Mouse (Mus musculus): ENCODE measurements around the gene Ank.
"Not testable (repeated sequence)": the region's sequence is repeated elsewhere in the genome, so short reads cannot be mapped to it uniquely, and the experiment has no call there.

The Ank gene

DNA sequence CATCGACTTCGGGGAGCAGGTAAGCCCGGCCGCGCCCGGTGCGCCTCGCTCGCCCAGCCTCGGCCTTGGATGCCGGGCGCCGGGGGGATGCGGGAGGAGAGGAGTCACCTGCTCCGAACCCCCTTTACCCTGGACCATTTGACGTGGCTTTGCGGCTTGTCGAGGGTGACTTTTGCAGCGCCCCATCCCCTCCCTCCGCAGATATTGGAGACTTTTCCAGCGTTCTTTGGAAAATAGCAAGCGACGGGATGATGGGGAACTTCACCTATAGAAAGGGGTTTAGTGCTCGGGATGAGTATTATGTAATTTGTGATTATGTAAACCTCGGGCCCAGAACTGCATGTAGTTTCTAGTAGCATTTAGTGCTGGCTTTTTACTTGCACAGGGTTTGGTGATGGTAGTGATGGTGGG, 609 bp downstream of the Ank start:
- no peak for DNase-seq (ENCODE audit: extremely low read depth, low read depth)

GRCm38 (mm10) chr15:27467641-27468040, 1.2 kb downstream of the Ank start:
- DNase-seq (ENCODE audit: extremely low read depth, low read depth), result no peak

DNA sequence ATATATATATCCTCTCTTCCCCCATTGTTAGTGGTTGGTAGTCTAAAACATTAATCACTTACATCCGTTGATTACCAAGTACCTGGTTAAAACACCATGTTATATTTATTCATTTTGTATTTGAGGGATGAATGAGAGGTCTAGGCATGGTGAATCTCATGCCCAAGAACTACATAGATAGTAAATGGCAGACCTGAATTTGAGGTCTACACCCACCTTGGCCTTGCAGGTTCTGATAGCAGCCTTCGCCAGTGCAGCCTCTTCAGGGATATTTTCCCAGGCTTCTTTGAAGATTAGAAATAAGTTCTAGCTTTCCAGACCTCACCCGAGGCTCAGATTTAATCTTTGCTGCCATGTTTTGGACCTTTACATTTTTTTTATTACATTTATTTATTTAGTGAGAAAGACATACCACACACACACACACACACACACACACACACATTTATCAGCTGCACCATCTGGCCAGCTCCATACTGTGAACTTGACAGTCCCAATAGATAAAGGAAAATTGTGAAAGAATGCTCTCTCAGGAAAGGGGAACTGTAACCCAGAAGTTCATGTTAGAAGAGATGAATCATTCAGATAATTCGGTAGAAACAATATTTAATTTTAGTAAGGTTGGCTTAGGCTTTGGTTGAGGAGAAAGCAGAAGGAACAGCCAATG, 2.5 kb downstream of the Ank start:
- DNase-seq (ENCODE audit: extremely low read depth, low read depth), result peak; percentile 77

GRCm38 (mm10) chr15:27470346-27470745, 3.9 kb downstream of the Ank start:
- not testable (repeated sequence) for DNase-seq (ENCODE audit: extremely low read depth, low read depth)

GRCm38 (mm10) chr15:27472315-27472714, 5.8 kb downstream of the Ank start:
- DNase-seq (ENCODE audit: extremely low read depth, low read depth), result no peak

GRCm38 (mm10) chr15:27475988-27476387, 9.5 kb downstream of the Ank start:
- no peak for DNase-seq (ENCODE audit: extremely low read depth, low read depth)

DNA sequence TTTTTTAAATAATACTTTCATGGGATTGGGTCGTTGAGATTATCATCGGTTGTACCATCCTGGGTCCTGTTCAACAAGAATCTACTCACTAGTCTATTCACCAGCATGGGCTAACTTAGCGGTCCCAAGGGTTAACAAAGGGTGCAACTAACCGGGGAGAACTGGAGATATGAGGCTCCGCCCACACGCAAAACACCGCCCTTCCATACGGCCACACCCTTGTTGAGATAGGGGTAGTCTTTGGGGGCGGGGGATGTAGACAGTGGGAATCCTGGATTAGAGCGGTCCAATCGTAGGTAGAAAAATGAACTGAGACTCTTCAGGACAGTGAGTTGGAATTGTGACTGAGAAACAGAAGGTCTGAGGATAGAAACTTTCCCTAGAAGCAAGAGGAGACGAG, 10.2 kb downstream of the Ank start:
- peak; percentile 23 for DNase-seq (ENCODE audit: extremely low read depth, low read depth)

DNA sequence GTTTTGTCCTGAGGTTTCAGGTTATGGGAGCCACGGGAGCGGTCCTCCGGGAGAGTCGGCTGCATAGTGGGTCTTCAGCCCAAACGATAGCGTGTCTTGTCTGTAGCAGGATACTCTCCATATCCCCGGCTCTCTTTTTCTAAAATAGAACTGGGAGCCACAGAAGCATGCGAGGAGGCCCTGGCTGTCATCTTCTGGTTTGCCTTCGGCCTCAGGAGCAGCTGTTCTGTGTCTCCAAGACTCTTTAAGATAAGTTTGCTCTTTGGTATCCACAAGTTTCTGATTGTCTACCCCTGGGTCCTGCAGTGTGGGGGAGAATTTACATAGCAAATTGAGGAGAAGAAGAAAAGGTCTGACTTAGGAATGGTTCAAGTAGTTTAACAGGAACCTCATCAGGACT, 10.7 kb downstream of the Ank start:
- DNase-seq (ENCODE audit: extremely low read depth, low read depth), result no peak

DNA sequence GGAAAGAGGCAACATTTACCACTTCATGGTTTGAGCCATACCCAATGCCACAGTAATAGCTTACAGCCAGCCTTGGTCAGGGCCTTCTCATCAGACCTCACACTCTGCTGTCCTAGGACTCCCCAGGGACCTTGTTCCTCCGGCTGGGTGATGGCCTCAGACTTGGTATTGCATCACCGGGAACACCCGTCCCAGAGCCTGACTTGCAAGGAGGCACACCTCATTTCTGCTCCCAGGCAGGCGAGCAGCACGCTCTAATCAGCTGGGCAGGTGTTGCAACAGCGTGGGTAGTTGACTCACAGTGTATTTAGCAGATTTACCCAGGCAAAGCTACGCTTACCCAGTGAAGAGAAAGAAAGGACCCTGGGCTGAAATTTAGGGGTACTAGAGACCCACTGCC, 11.2 kb downstream of the Ank start:
- DNase-seq (ENCODE audit: extremely low read depth, low read depth), result no peak

DNA sequence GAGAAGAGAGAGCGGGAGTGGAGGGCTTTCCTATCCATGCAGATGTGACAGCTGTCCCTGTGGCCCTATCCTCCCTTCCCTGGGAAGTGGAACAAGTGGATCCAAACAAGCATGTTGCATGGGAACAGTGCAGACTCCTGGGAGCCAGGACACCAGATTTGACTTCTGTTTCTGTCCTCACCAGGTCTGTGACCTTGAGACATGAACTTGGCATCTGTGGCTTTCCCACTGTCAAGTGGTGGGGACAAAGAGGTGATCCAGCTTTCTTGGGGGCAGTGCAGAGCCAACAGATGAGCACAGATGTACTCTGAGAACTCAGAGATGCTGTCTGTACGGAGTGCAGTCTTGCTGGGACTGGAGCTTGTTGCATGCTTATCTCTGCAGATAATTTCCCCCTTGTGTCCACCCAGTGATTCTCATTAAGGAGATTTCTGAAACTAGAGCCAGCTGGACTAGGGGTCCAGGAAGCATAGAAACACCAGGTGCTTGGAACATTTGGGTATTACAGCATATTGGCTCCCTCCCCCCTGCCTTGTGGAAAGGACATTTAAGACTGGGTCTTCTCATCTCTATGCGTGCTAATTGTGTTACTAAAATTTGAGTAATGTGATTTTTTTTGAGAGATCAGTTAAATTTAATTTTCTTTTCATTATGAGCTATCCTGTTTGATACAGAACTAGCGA, 14.0 kb downstream of the Ank start:
- no peak for DNase-seq (ENCODE audit: extremely low read depth, low read depth)

GRCm38 (mm10) chr15:27481956-27482355, 15.5 kb downstream of the Ank start:
- DNase-seq (ENCODE audit: extremely low read depth, low read depth), result no peak

- DNase-seq (ENCODE audit: extremely low read depth, low read depth), result no peak
These were observed 16.7 kb downstream of the Ank start for GRCm38 (mm10) chr15:27483183-27483582.

DNA sequence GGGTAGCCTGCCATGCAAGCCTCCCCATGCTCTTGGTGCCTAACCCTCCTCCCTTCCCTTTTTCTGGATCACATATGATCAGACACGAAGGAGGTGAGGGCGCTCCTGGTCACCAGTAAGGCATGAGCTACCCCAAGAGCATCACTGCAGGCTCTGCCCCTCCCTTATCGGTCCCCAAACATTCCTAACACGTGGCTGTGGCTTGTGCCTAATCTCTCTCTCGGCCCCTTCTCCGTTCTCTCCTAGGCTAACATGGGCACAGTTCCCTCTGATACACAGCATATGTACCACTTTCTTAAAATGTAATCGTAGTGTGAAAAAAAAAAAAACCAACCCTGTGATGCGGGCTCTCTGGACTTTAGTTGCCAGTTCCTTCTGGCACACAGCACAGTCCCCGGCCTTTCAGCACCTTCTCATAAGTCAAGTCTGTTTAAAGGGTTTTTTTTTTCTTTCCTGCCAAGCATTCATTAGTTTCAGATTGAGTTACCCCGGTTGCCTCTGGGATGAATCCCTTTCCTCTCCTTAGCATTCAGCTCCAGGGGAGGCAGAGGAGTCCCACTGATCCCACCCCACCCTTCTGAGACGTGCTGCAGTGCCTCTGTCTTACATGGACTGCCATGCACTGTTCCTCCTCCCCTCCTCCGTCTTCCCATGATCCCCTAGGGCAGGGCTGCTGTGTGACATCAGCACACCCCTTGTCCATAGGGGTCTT, 19.2 kb downstream of the Ank start:
- DNase-seq (ENCODE audit: extremely low read depth, low read depth), result no peak

GRCm38 (mm10) chr15:27486279-27486618, 19.8 kb downstream of the Ank start:
- no peak for DNase-seq (ENCODE audit: extremely low read depth, low read depth)

DNA sequence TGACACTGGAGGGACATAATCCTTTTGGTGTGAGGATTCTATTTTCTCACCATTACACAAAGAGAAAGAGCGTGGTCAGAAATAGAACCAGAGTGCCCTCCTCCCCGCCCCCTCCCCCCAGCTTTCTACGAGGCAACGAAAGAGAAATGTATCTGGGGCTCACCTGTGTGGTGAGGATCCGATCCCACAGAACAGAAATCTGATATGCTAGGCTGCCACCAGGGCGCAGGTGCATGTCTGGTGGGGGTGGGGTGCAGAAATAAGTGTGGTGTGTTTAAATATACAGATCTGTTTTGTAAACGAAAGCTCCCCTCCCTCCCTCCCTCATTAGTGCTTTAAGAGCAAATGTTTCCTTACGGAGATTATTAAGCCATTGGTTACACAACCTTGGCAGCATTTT, 20.6 kb downstream of the Ank start:
- DNase-seq (ENCODE audit: extremely low read depth, low read depth), result no peak

GRCm38 (mm10) chr15:27488042-27488441, 21.6 kb downstream of the Ank start:
- no peak for DNase-seq (ENCODE audit: extremely low read depth, low read depth)

DNA sequence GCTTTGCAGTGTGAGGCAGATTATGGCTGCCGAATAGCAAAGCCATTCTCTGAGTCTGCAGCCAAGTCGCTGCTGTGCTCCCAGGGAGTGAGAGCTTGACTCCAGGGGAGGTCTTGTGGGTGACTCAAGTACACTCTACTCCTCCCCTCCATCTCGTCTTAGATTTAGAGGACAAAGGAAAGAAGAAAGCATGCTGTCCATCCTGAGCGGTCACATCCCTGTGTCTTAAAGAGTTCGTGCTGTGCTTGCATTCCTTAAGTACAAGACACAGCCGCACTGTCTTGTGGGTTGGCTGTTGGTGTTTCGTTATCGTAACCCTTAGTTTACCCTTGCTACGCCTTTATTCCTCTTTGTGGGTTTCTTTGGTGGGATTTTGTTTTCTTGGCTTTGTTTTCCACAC, 24.2 kb downstream of the Ank start:
- DNase-seq (ENCODE audit: extremely low read depth, low read depth), result no peak

- DNase-seq (ENCODE audit: extremely low read depth, low read depth), result no peak
These were observed 25.1 kb downstream of the Ank start for GRCm38 (mm10) chr15:27491425-27492070.

DNA sequence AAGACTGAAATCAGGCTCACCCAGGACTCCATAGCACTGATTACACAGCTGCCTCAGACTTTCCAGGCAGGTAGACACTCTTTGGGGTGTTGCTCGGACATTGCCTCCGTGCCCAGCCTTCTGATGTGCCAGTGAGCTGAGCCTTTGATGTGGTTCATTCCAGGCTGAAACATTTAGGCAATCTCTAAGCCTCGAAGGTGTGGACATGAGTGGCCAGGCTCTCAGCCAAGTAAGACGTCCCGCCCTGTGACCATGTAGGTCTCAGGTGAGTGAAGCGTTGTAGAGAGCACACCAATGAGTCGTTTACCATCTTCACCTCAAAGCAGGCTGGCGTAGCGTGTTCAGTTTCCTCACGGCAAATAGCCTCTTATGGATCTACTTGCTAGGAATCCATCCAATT, 25.7 kb downstream of the Ank start:
- DNase-seq (ENCODE audit: extremely low read depth, low read depth), result no peak

DNA sequence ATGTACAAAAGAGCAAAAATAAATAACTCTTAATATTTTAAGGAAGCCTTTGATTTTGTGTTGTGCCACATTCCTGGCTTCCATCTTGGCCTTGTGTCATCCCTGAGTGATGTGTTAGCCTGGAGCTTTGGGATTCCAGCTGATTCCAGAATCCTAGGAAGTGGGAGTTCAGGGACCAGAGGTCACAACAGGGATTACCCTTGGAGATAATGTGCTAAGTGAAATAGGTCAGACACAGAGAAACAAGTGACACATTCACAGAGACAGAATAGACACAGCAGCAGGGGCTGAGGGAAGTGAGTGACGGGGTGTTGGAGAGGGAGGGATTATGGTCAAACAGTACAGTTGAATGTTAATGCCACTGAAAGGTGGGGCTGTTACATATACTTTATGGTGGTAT, 26.3 kb downstream of the Ank start:
- no peak for DNase-seq (ENCODE audit: extremely low read depth, low read depth)

DNA sequence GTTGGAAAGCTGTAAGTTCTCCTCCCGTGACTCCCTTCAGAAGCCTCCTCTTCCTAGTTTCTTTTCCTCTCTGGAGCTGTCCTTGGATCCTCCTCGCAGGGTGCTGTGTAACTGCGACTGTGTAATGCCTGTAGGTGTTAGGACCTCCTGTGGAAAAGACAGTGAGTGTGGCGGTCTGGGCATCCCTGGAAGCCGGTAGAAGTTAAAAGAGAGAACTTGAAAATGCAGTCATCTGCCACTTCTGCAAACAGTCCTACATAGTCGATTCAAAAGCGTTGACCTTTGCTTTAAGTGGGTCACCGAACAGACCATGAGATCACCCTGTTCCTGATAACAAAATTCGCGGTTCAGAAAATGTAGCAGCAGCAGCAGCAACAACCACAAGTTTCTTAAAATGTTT, 27.0 kb downstream of the Ank start:
- no peak for DNase-seq (ENCODE audit: extremely low read depth, low read depth)

DNA sequence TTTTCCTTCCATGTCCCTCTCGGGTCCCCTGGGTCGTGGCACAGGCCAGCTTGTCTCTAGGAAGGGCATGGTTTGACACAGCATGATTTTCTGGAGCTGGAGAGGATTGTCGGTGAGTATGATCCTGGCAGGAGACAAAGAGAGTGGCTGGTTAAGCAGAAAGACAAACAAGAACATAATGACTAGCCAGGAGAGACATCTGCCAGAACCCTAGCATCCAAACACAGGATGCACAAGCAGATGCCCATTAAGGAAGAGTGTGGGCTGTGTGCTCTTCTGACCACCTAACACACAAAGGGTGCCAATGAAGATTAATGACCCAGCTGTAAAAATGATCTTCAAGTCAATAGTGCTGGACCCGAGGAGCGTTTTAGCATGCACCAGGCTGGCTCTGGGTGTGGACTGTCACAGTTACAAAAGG, 29.5 kb downstream of the Ank start:
- no peak for DNase-seq (ENCODE audit: extremely low read depth, low read depth)

All from MEL-GATA-1-ER (cell line).